Mouse (Mus musculus) megakaryocyte-erythroid progenitor cell, adult 5-6 weeks (primary cell): ENCODE measurements around the gene Pou2f1. TPM values are rescaled to one million over a fixed set of nuclear protein-coding genes. Genes with fewer than 3 reads are reported as not detected.

Source experiments
- ATAC-seq: replicated peaks from 2 replicates; pipeline ENCODE4 v1.8.0; 2016; ENCODE audit warnings: mild to moderate bottlenecking, inconsistent platforms; ENCODE audit not compliant: severe bottlenecking, poor library complexity, low FRiP score, low TSS enrichment
- total RNA-seq, 2 experiments: library from RNA; stranded (forward) in 1 of 2; stranded (reverse) in 1 of 2; fragments of 200-1000, 215-1000 nt in 1 of 2; fragments of >200 nt in 1 of 2; fragmentation: Nextera tagmentation in 1 of 2; gene quantifications; 2 replicates each; pipeline ENCODE4 v1.2.3; 2014 to 2017

Gene Pou2f1
- total RNA-seq, 2 experiments from 2014 or later: 13.0 to 28.8 TPM

- ATAC-seq: no peak
These were observed 173.9 kb downstream of the Pou2f1 start for GRCm38 (mm10) chr1:165828615-165829014.

GRCm38 (mm10) chr1:165828173-165828572 lies 174.3 kb downstream of the Pou2f1 start:
- no peak for ATAC-seq

GRCm38 (mm10) chr1:165822031-165822430 lies 180.4 kb downstream of the Pou2f1 start:
- no peak for ATAC-seq

GRCm38 (mm10) chr1:165819147-165819546 lies 183.3 kb downstream of the Pou2f1 start:
- ATAC-seq: no peak

- peak; percentile 95 for ATAC-seq
These were observed 184.2 kb downstream of the Pou2f1 start for GRCm38 (mm10) chr1:165818145-165818860.

- no peak for ATAC-seq
These were observed 185.2 kb downstream of the Pou2f1 start for GRCm38 (mm10) chr1:165817264-165817663.

GRCm38 (mm10) chr1:165816391-165816790 lies 186.1 kb downstream of the Pou2f1 start:
- no peak for ATAC-seq

Other genes starting within 250 kb of the Pou2f1 start
- gene Creg1, start 238.9 kb downstream of the Pou2f1 start, total RNA-seq (2014; fragmentation: Nextera tagmentation): 189 and 232 TPM in 2 replicates
- 159 and 165 TPM in 2 replicates for gene Creg1, start 238.9 kb downstream of the Pou2f1 start, total RNA-seq (2017)
- gene Cd247, start 214.0 kb downstream of the Pou2f1 start, total RNA-seq (2014; fragmentation: Nextera tagmentation): 6.2 and 8.1 TPM in 2 replicates
- 7.5 TPM in 1 of 2 replicates, not detected in the other for gene Cd247, start 214.0 kb downstream of the Pou2f1 start, total RNA-seq (2017)
- not detected in 2 replicates for gene Dusp27, start 125.2 kb upstream of the Pou2f1 start, total RNA-seq (2014; fragmentation: Nextera tagmentation)
- not detected in 2 replicates for gene Dusp27, start 125.2 kb upstream of the Pou2f1 start, total RNA-seq (2017)
- gene Gpa33, start 127.6 kb upstream of the Pou2f1 start, total RNA-seq (2014; fragmentation: Nextera tagmentation): not detected in 2 replicates
- not detected in 2 replicates for gene Gpa33, start 127.6 kb upstream of the Pou2f1 start, total RNA-seq (2017)
- not detected in 2 replicates for gene Mael, start 236.1 kb upstream of the Pou2f1 start, total RNA-seq (2014; fragmentation: Nextera tagmentation)
- not detected in 2 replicates for gene Mael, start 236.1 kb upstream of the Pou2f1 start, total RNA-seq (2017)